Mouse (Mus musculus) kidney, postnatal 0 days (tissue): ENCODE results near the gene Hmgb2. TPM values are rescaled to one million over a fixed set of nuclear protein-coding genes. Genes with fewer than 3 reads are reported as not detected.
A peak's percentile ranks its signal among the peaks of the same experiment; 100 is the strongest.
"Not testable (repeated sequence)": the region's sequence is repeated elsewhere in the genome, so short reads cannot be mapped to it uniquely, and the experiment has no call there.

Experiments used
- ATAC-seq: fragments of 200-750 bp; cut with Nextera tagmentation; replicated peaks from 2 replicates; pipeline ENCODE4 v1.8.0; 2017; ENCODE audit warnings: low read depth, moderate number of reproducible peaks, moderate TSS enrichment, moderate library complexity; ENCODE audit not compliant: low FRiP score
- DNase-seq: peaks from one replicate; pipeline ENCODE4 v3.0.0-alpha.2; 2016; ENCODE audit warnings: low spot score
- H3K27ac ChIP-seq: fragments of 300-500 bp; sonication (generic); 2 replicates; pipeline ENCODE4 v1.5.1; 2014; ENCODE audit warnings: mild to moderate bottlenecking
- H3K27me3 ChIP-seq: fragments of 300-500 bp; sonication (generic); 2 replicates; pipeline ENCODE4 v1.6.1; 2014; ENCODE audit warnings: low read length, mixed read lengths; ENCODE audit not compliant: insufficient read depth
- H3K36me3 ChIP-seq: fragments of 300-500 bp; sonication (generic); 2 replicates; pipeline ENCODE4 v1.6.1; 2014; ENCODE audit warnings: low read length, mixed read lengths; ENCODE audit not compliant: insufficient read depth
- H3K4me1 ChIP-seq: fragments of 300-500 bp; sonication (generic); replicated peaks from 2 replicates; pipeline ENCODE4 v1.6.1; 2014; ENCODE audit warnings: antibody characterized with exemption, low read length, mixed read lengths; ENCODE audit not compliant: insufficient read depth
- H3K4me2 ChIP-seq: fragments of 300-500 bp; sonication (generic); 2 replicates; pipeline ENCODE4 v1.6.1; 2014; ENCODE audit warnings: mild to moderate bottlenecking, low read length, moderate library complexity, mixed read lengths
- H3K4me3 ChIP-seq: fragments of 300-500 bp; sonication (generic); replicated peaks from 2 replicates; pipeline ENCODE4 v1.5.1; 2014; ENCODE audit warnings: low read depth, low read length
- H3K9ac ChIP-seq: fragments of 300-500 bp; sonication (generic); 2 replicates; pipeline ENCODE4 v1.6.1; 2014; ENCODE audit warnings: low read depth, low read length
- H3K9me3 ChIP-seq: fragments of 300-500 bp; sonication (generic); replicated peaks from 2 replicates; pipeline ENCODE4 v1.6.1; 2016; ENCODE audit warnings: low read length, inconsistent platforms, mixed read lengths
- CTCF ChIP-seq: IDR thresholded peaks from 2 replicates; pipeline ENCODE4 v1.5.1; 2016; ENCODE audit warnings: antibody characterized with exemption, low read depth, mild to moderate bottlenecking, moderate library complexity
- WGBS: fragments of 180-500 bp; shearing (Covaris S2); extraction: QIAGEN DNeasy Blood & Tissue Kit; methylation state at CpG from one replicate; pipeline ENCODE4 v1.1.7; 2014; 5-methylcytosine and 5-hydroxymethylcytosine counted together
- polyA plus RNA-seq: library from polyadenylated mRNA; unstranded; fragments of >200 nt; fragmentation: Nextera tagmentation; extraction: Ambion mirVana; gene quantifications from 2 replicates; pipeline ENCODE4 v1.2.1, GENCODE M21; 2015

The Hmgb2 gene
- polyA plus RNA-seq, 1 experiment from 2014 or later, result 307 TPM

DNA sequence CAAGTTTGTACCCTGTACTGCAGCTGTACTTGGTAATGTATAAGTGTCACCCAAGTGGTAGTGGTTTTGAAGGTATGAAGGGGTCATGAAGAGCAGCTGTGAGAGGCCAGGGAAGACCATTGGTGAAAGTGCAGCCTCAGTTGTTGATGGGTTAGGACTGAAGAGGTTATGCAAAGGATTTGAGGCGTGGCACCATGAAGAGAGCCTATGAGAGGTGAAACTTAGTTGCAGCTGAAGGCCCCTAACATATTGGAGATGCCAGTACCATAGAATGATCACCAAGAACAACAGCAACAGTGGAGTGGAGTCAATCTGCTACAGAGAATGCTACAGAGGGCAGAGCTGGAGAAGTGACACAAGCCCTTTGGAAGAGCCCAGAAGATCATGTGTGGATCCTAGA, 22.3 kb upstream of the Hmgb2 start:
- DNase-seq (no peak), ATAC-seq (no peak)
- 100% methylated on average over 1 of the region's 1 CpGs for WGBS
- Histone ChIP-seq H3K9me3 (no peaks in the 10 kb centered on the region), H3K4me2 (no peak overlapping the region), H3K4me1 (0 out of 2 replicates have a peak, but pooled peaks cover 7% of the 10 kb centered on the region), H3K27ac (no peak overlapping the region), H3K27me3 (no peaks in the 10 kb centered on the region), H3K9ac (no peak overlapping the region), H3K4me3 (no peak overlapping the region), H3K36me3 (no peaks in the 10 kb centered on the region)
- TF ChIP-seq CTCF, result no peak

DNA sequence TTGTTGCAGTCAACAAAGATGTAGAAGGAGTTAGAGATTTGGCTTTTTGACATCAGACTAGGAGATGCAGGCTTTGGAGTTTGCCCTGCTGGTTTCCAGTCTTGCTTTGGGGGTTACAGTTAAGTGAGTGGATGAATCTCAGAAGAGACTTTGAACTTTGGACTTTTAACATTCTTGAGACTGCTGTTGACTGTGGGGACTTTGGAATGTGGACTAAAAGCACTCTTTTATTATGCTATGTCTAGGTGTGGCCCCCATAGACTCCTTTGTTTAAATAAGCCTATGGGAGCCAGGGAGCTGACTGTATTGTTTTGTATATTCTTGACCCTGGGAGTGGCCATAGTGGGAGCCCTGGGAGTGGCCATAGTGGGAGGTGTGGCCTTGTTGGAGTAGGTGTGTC, 21.8 kb upstream of the Hmgb2 start:
- DNase-seq, result no peak
- no peak for TF ChIP-seq CTCF

DNA sequence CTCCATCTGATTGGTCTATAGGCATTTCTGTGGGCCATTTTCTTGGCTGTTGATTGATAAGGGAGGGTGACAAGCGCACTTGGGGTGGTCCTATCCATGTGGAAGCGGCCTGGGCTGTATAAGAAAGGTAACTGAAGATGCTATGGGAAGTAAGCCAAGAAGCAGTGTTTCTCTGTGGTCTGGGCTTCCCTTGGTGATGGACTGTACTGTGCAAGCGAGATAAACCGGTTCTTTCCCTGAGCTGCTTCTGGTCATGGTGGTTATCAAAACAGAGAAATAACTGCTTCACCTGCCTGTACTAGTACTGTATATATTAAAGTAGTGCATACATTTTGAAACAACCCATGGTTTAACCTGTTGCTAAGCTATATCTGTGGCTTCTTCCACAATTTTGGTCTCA, 19.8 kb upstream of the Hmgb2 start:
- Histone ChIP-seq H3K9ac (no peak overlapping the region), H3K4me2 (no peak overlapping the region), H3K9me3 (no peaks in the 10 kb centered on the region), H3K4me1 (no peaks in the 10 kb centered on the region), H3K27ac (no peak overlapping the region), H3K4me3 (no peak overlapping the region), H3K36me3 (no peaks in the 10 kb centered on the region), H3K27me3 (no peaks in the 10 kb centered on the region)
- ATAC-seq (no peak), DNase-seq (no peak)
- 86% methylated on average over 4 of the region's 4 CpGs for WGBS
- no peak for TF ChIP-seq CTCF

More for the DNA sequence above, 21.8 kb upstream of the Hmgb2 start:
- Histone ChIP-seq H3K4me1 (0 out of 2 replicates have a peak, but pooled peaks cover 7% of the 10 kb centered on the region), H3K4me3 (no peak overlapping the region), H3K9ac (no peak overlapping the region), H3K27me3 (no peaks in the 10 kb centered on the region), H3K27ac (no peak overlapping the region), H3K36me3 (no peaks in the 10 kb centered on the region), H3K9me3 (no peaks in the 10 kb centered on the region), H3K4me2 (no peak overlapping the region)
- ATAC-seq, result no peak

DNA sequence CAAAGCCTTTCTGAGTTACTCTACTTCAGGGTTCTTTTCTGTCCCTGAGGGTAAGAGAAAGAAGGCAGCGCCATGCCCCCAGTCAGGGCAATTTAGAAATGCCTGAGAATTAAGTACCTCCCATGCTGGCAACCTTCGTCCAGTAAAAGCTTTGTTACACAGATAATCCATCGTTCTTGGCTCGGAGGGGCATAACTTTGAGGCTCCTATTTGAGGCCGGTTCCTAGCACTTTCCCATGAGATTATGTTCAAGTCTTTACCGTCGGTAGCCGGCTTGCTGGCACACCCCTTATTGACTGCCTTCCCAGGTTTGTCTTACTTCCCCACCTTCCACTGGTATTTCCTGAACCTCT, 13.2 kb upstream of the Hmgb2 start:
- no peaks in the 10 kb centered on the region for H3K4me1 ChIP-seq
- H3K9ac ChIP-seq, result no peak overlapping the region
- no peak for DNase-seq
- H3K4me3 ChIP-seq, result no peak overlapping the region
- no peak for ATAC-seq
- 71% methylated on average over 8 of the region's 8 CpGs for WGBS
- TF ChIP-seq CTCF, result no peak
- no peaks in the 10 kb centered on the region for H3K27me3 ChIP-seq
- H3K9me3 ChIP-seq, result no peaks in the 10 kb centered on the region
- H3K27ac ChIP-seq, result no peak overlapping the region
- H3K4me2 ChIP-seq, result peak overlapping the region; percentile 25; the same call in 1 of the 2 replicates
- no peaks in the 10 kb centered on the region for H3K36me3 ChIP-seq

DNA sequence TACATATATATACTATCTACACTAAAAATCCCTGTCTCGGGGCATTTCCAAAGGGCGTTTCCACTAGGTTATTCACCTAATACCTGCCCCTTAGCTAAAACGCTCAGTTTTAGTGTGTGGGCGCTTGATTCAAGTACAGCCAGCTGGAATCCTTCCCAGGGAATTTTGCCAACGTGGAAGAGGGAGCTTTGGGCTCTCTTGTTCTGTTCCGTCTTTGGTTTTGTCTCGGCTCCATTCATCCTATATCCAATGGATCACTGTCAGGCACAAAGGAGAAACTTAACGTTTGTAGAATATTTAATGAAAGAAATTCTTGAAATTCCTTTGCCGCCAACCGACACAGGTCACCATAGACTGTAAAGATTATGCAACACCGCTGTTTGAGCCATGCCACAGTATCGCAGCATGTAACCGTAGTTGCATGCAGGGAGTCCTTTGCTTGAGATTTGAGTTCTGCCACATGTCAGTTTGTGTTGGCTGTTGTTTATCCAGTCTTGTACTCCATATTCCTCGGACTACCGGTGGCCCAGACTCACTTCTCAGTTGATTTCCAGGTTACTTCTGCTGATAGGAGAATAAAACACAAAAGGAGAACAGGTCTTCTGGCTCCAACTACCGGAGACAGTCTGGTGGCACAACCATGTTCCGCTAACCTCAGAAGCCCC, 12.7 kb upstream of the Hmgb2 start:
- no peaks in the 10 kb centered on the region for H3K27me3 ChIP-seq
- no peak for TF ChIP-seq CTCF
- no peaks in the 10 kb centered on the region for H3K36me3 ChIP-seq
- DNase-seq (no peak), ATAC-seq (no peak)
- no peaks in the 10 kb centered on the region for H3K9me3 ChIP-seq
- no peak overlapping the region for H3K9ac ChIP-seq
- 54% methylated on average over 17 of the region's 17 CpGs for WGBS
- no peak overlapping the region for H3K4me3 ChIP-seq
- no peaks in the 10 kb centered on the region for H3K4me1 ChIP-seq
- H3K4me2 ChIP-seq, result peak overlapping the region; percentile 25; the same call in 1 of the 2 replicates
- no peak overlapping the region for H3K27ac ChIP-seq

DNA sequence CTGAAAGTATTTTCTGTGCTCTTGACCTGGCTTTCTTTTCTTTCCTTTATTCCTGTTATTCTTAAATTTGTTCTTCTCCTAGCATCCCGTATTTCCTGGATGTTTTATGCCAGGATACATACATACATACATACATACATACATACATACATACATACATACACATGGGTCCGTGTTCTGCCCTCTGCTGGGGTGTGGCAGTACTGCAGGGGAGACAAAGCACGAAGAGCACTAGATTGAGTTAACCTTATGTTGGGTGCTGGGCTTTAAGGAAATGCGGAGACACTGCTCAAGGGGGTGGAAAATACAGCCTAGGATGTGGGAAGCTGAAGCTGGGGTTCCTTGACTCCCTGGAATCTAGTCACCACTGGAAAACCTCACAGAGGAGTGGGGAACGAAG, 8.1 kb upstream of the Hmgb2 start:
- H3K4me2 ChIP-seq, result no peak overlapping the region
- H3K4me1 ChIP-seq, result no peaks in the 10 kb centered on the region
- no peak for ATAC-seq
- peak; percentile 40 for DNase-seq
- no peaks in the 10 kb centered on the region for H3K27me3 ChIP-seq
- H3K9me3 ChIP-seq, result no peaks in the 10 kb centered on the region
- no peak overlapping the region for H3K4me3 ChIP-seq
- H3K27ac ChIP-seq, result no peak overlapping the region
- H3K9ac ChIP-seq, result no peak overlapping the region
- 54% methylated on average over 5 of the region's 5 CpGs for WGBS
- peak; percentile 90 for TF ChIP-seq CTCF
- H3K36me3 ChIP-seq, result no peaks in the 10 kb centered on the region

DNA sequence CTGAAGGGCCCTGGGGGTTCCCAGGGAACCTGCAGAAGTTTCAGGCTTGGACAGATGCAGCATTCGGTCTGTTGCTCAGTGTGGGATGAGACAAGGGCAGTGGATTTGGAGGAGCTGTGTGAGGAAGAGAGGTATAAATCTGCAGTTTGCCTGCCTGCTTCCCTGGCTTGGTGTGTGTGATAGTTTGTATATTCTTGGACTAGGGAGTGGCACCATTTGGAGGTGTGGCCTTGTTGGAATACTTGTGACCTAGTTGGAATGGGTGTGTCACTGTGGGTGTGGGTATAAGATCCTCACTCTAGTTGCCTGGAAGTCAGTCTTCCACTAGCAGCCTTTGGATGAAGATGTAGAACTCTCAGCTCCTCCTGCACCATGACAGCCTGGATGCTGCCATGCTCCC, 6.2 kb upstream of the Hmgb2 start:
- H3K27ac ChIP-seq, H3K27me3 ChIP-seq, H3K4me3 ChIP-seq, H3K9ac ChIP-seq, H3K9me3 ChIP-seq, H3K4me2 ChIP-seq, DNase-seq, H3K4me1 ChIP-seq, H3K36me3 ChIP-seq, ATAC-seq: not testable (repeated sequence)
- 76% methylated on average over 1 of the region's 1 CpGs for WGBS
